ENCODE assay signal across 8 mouse cellular contexts in the genomic region with DNA sequence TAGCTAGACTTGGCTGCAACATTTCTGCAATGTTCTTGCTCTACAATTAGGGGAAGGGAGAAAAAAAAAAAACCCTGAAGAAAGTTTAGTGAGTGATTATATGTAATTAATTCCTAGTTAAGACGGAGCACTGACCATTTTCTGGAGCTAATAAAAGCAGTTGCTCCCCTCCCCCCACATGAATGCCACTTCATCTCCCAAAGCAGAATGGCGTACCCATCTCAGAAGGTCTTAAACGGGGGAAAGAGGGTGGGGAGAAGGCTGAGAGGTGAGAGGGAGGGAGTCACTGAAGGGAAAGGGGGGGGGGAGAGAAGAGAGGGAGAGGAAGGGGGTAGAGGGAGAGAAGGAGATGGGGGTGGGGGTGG. TPM values are rescaled to one million over a fixed set of nuclear protein-coding genes. Genes with fewer than 3 reads are reported as not detected.
A peak's percentile ranks its signal among the peaks of the same experiment; 100 is the strongest.
DNase-seq lines count a peak whose midpoint lies in the region; ATAC-seq and TF ChIP-seq lines count a peak whose summit lies in the region.

No protein-coding gene starts in this region.

- H3K9me3 ChIP-seq in hindbrain, embryonic 16.5 days (ENCODE audit: control insufficient read depth, low read length): no peaks in the 10 kb centered on the region
- H3K9me3 ChIP-seq in midbrain, embryonic 15.5 days: no peaks in the 10 kb centered on the region

- H3K27ac ChIP-seq in kidney, adult 2 months (ENCODE audit: insufficient read depth, low read depth, low read length): peak overlapping the region; percentile 93
- peak overlapping the region; percentile 100 for H3K27ac ChIP-seq in hindbrain, embryonic 16.5 days (ENCODE audit: low read depth, low read length)
- H3K27ac ChIP-seq in midbrain, embryonic 15.5 days: peak overlapping the region; percentile 100

- no peak overlapping the region for H3K4me3 ChIP-seq in kidney, adult 2 months (ENCODE audit: insufficient read depth, low read depth, low read length)
- peak overlapping the region; percentile 41 for H3K4me3 ChIP-seq in hindbrain, embryonic 16.5 days (ENCODE audit: low read length)
- peak overlapping the region; percentile 39 for H3K4me3 ChIP-seq in midbrain, embryonic 15.5 days

- peaks cover 79% of the 10 kb centered on the region for H3K4me1 ChIP-seq in kidney, adult 2 months (ENCODE audit: control insufficient read depth, insufficient read depth, low read length)
- peaks cover 92% of the 10 kb centered on the region for H3K4me1 ChIP-seq in hindbrain, embryonic 16.5 days (ENCODE audit: control insufficient read depth, insufficient read depth, low read depth, low read length)
- H3K4me1 ChIP-seq in midbrain, embryonic 15.5 days: peaks cover 96% of the 10 kb centered on the region

- TF ChIP-seq POLR2A in kidney, adult 2 months (IDR thresholded peaks at IDR 0.05; ENCODE audit: low read depth, low read length): no peak

- H3K9ac ChIP-seq in hindbrain, embryonic 16.5 days (ENCODE audit: low read depth, low read length): peak overlapping the region; percentile 38; the same call in 1 of the 2 replicates
- H3K9ac ChIP-seq in midbrain, embryonic 15.5 days: no peak overlapping the region; the same call in 1 of the 2 replicates

- no peaks in the 10 kb centered on the region for H3K36me3 ChIP-seq in kidney, adult 2 months (ENCODE audit: control insufficient read depth, insufficient read depth, low read length)
- H3K36me3 ChIP-seq in hindbrain, embryonic 16.5 days (ENCODE audit: control insufficient read depth, insufficient read depth, low read length): no peaks in the 10 kb centered on the region
- no peaks in the 10 kb centered on the region for H3K36me3 ChIP-seq in midbrain, embryonic 15.5 days (replicated peaks)

- peak; percentile 54 for DNase-seq in kidney, adult 2 months
- no peak for DNase-seq in kidney, adult 11 months
- DNase-seq in embryo, embryonic 10.5 days (ENCODE audit: low spot score): peak; percentile 81
- no peak for DNase-seq in left cerebral cortex, adult 11 months (ENCODE audit: low spot score)
- DNase-seq in right cerebral cortex, postnatal 36 days (ENCODE audit: low spot score in 2 of 2): no peak
- DNase-seq in lung, postnatal 36 days: no peak

- WGBS in kidney, adult 2 months: 28% methylated on average over 3 of the region's 3 CpGs
- 5% methylated on average over 3 of the region's 3 CpGs for WGBS in hindbrain, embryonic 16.5 days
- WGBS in midbrain, embryonic 15.5 days: 9% methylated on average over 3 of the region's 3 CpGs

- peak overlapping the region; percentile 83 for H3K4me2 ChIP-seq in hindbrain, embryonic 16.5 days (ENCODE audit: low read length)
- H3K4me2 ChIP-seq in midbrain, embryonic 15.5 days: peak overlapping the region; percentile 61

- no peak for TF ChIP-seq CTCF in kidney, adult 2 months (conservative IDR thresholded peaks at IDR 0.05; ENCODE audit: insufficient read depth, insufficient read length, low read depth, low read length)

- no peaks in the 10 kb centered on the region for H3K27me3 ChIP-seq in kidney, adult 2 months (replicated peaks; ENCODE audit: control insufficient read depth, insufficient read depth, low read length)
- no peaks in the 10 kb centered on the region for H3K27me3 ChIP-seq in hindbrain, embryonic 16.5 days (replicated peaks; ENCODE audit: control insufficient read depth, insufficient read depth, low read length)
- no peaks in the 10 kb centered on the region for H3K27me3 ChIP-seq in midbrain, embryonic 15.5 days (replicated peaks)

- ATAC-seq in hindbrain, embryonic 16.5 days: no peak
- ATAC-seq in midbrain, embryonic 15.5 days (replicated peaks): no peak

RNA-seq across cellular contexts. Expression of a gene that starts 17.6 kb away (rescaled TPM):
- 27.7 and 29.0 TPM in 2 replicates for polyA plus RNA-seq in kidney, adult 2 months (2012; rRNA removed)
- 64.3 and 66.4 TPM in 2 replicates for polyA plus RNA-seq in hindbrain, embryonic 16.5 days (2015; fragmentation: Nextera tagmentation; extraction: Ambion mirVana)
- polyA plus RNA-seq in midbrain, embryonic 15.5 days (2015; fragmentation: Nextera tagmentation; extraction: Ambion mirVana): 89.8 and 93.3 TPM in 2 replicates

Comparison
In these comparisons a context has a peak if more than half of its experiments do, and no peak if none do; other contexts are left out.
1. DNase-seq: peak in kidney, adult 2 months (single experiment) and embryo, embryonic 10.5 days (single experiment); none in kidney, adult 11 months (single experiment), left cerebral cortex, adult 11 months (single experiment), right cerebral cortex, postnatal 36 days (0 of 2) and lung, postnatal 36 days (single experiment).
2. Peak in every context shown above with its lines, with median percentiles within 50 percentile points of each other: H3K27ac ChIP-seq.